Mouse (Mus musculus): ENCODE results near the gene Hhip. TPM values are rescaled to one million over a fixed set of nuclear protein-coding genes. Genes with fewer than 3 reads are reported as not detected.
"Not testable (repeated sequence)": the region's sequence is repeated elsewhere in the genome, so short reads cannot be mapped to it uniquely, and the experiment has no call there.

Hhip gene
- polyA plus RNA-seq, 1 experiment from 2014 or later, result 3.1 TPM

GRCm38 (mm10) chr8:80004421-80004820 lies 53.4 kb downstream of the Hhip start:
- 91% methylated on average over 5 of the region's 5 CpGs for WGBS
- H3K9me3 ChIP-seq (ENCODE audit: control insufficient read depth, low read length), result no peaks in the 10 kb centered on the region
- H3K27me3 ChIP-seq (replicated peaks; ENCODE audit: control insufficient read depth, insufficient read depth, low read length), result no peaks in the 10 kb centered on the region
- H3K9ac ChIP-seq (ENCODE audit: low read depth, low read length), result no peak overlapping the region
- no peak overlapping the region for H3K4me3 ChIP-seq (ENCODE audit: low read length)
- H3K4me1 ChIP-seq (ENCODE audit: control insufficient read depth, insufficient read depth, low read depth, low read length), result no peaks in the 10 kb centered on the region
- ATAC-seq, result no peak
- H3K27ac ChIP-seq (ENCODE audit: low read depth, low read length), result no peak overlapping the region
- H3K4me2 ChIP-seq (ENCODE audit: low read length), result no peak overlapping the region
- no peaks in the 10 kb centered on the region for H3K36me3 ChIP-seq (ENCODE audit: control insufficient read depth, insufficient read depth, low read length)

- H3K9me3 ChIP-seq (ENCODE audit: control insufficient read depth, low read length), result no peaks in the 10 kb centered on the region
- ATAC-seq, result no peak
- WGBS, result 89% methylated on average over 5 of the region's 5 CpGs
- no peaks in the 10 kb centered on the region for H3K4me1 ChIP-seq (ENCODE audit: control insufficient read depth, insufficient read depth, low read depth, low read length)
- H3K9ac ChIP-seq (ENCODE audit: low read depth, low read length), result no peak overlapping the region
- no peak overlapping the region for H3K4me3 ChIP-seq (ENCODE audit: low read length)
- H3K36me3 ChIP-seq (ENCODE audit: control insufficient read depth, insufficient read depth, low read length), result no peaks in the 10 kb centered on the region
- H3K27me3 ChIP-seq (replicated peaks; ENCODE audit: control insufficient read depth, insufficient read depth, low read length), result no peaks in the 10 kb centered on the region
- H3K27ac ChIP-seq (ENCODE audit: low read depth, low read length), result no peak overlapping the region
- no peak overlapping the region for H3K4me2 ChIP-seq (ENCODE audit: low read length)
Measured at GRCm38 (mm10) chr8:80002313-80002712, 55.5 kb downstream of the Hhip start.

GRCm38 (mm10) chr8:79995075-79995474 lies 62.7 kb downstream of the Hhip start:
- no peaks in the 10 kb centered on the region for H3K27me3 ChIP-seq (replicated peaks; ENCODE audit: control insufficient read depth, insufficient read depth, low read length)
- H3K4me2 ChIP-seq (ENCODE audit: low read length), result no peak overlapping the region
- H3K36me3 ChIP-seq (ENCODE audit: control insufficient read depth, insufficient read depth, low read length), result no peaks in the 10 kb centered on the region
- no peak overlapping the region for H3K27ac ChIP-seq (ENCODE audit: low read depth, low read length)
- H3K9me3 ChIP-seq (ENCODE audit: control insufficient read depth, low read length), result no peaks in the 10 kb centered on the region
- no peak for ATAC-seq
- WGBS, result 50% methylated on average over 6 of the region's 6 CpGs
- no peak overlapping the region for H3K9ac ChIP-seq (ENCODE audit: low read depth, low read length)
- H3K4me1 ChIP-seq (ENCODE audit: control insufficient read depth, insufficient read depth, low read depth, low read length), result no peaks in the 10 kb centered on the region
- no peak overlapping the region for H3K4me3 ChIP-seq (ENCODE audit: low read length)

GRCm38 (mm10) chr8:79993507-79993906 lies 64.3 kb downstream of the Hhip start:
- Histone ChIP-seq H3K36me3 (ENCODE audit: control insufficient read depth, insufficient read depth, low read length) (no peaks in the 10 kb centered on the region), H3K4me3 (ENCODE audit: low read length) (no peak overlapping the region), H3K4me2 (ENCODE audit: low read length) (no peak overlapping the region), H3K27me3 (replicated peaks; ENCODE audit: control insufficient read depth, insufficient read depth, low read length) (no peaks in the 10 kb centered on the region), H3K9ac (ENCODE audit: low read depth, low read length) (no peak overlapping the region), H3K27ac (ENCODE audit: low read depth, low read length) (no peak overlapping the region), H3K4me1 (ENCODE audit: control insufficient read depth, insufficient read depth, low read depth, low read length) (no peaks in the 10 kb centered on the region), H3K9me3 (ENCODE audit: control insufficient read depth, low read length) (no peaks in the 10 kb centered on the region)
- ATAC-seq, result no peak
- WGBS, result 65% methylated on average over 1 of the region's 1 CpGs

- Histone ChIP-seq H3K4me1 (ENCODE audit: control insufficient read depth, insufficient read depth, low read depth, low read length) (no peaks in the 10 kb centered on the region), H3K4me2 (ENCODE audit: low read length) (no peak overlapping the region), H3K36me3 (ENCODE audit: control insufficient read depth, insufficient read depth, low read length) (no peaks in the 10 kb centered on the region), H3K27me3 (replicated peaks; ENCODE audit: control insufficient read depth, insufficient read depth, low read length) (no peaks in the 10 kb centered on the region), H3K4me3 (ENCODE audit: low read length) (no peak overlapping the region), H3K9me3 (ENCODE audit: control insufficient read depth, low read length) (no peaks in the 10 kb centered on the region), H3K27ac (ENCODE audit: low read depth, low read length) (no peak overlapping the region), H3K9ac (ENCODE audit: low read depth, low read length) (no peak overlapping the region)
- 40% methylated on average over 9 of the region's 9 CpGs for WGBS
- no peak for ATAC-seq
Measured at GRCm38 (mm10) chr8:79992121-79992848, 65.5 kb downstream of the Hhip start.

GRCm38 (mm10) chr8:79991420-79991819 lies 66.4 kb downstream of the Hhip start:
- not testable (repeated sequence) for H3K4me1 ChIP-seq (ENCODE audit: control insufficient read depth, insufficient read depth, low read depth, low read length); H3K4me3 ChIP-seq (ENCODE audit: low read length); H3K9ac ChIP-seq (ENCODE audit: low read depth, low read length); H3K4me2 ChIP-seq (ENCODE audit: low read length); H3K27me3 ChIP-seq (replicated peaks; ENCODE audit: control insufficient read depth, insufficient read depth, low read length); H3K36me3 ChIP-seq (ENCODE audit: control insufficient read depth, insufficient read depth, low read length); H3K9me3 ChIP-seq (ENCODE audit: control insufficient read depth, low read length); H3K27ac ChIP-seq (ENCODE audit: low read depth, low read length); ATAC-seq
- WGBS, result 76% methylated on average over 1 of the region's 2 CpGs

GRCm38 (mm10) chr8:79984946-79985345 lies 72.9 kb downstream of the Hhip start:
- Histone ChIP-seq H3K27me3 (replicated peaks; ENCODE audit: control insufficient read depth, insufficient read depth, low read length) (no peaks in the 10 kb centered on the region), H3K27ac (ENCODE audit: low read depth, low read length) (no peak overlapping the region), H3K9me3 (ENCODE audit: control insufficient read depth, low read length) (no peaks in the 10 kb centered on the region), H3K9ac (ENCODE audit: low read depth, low read length) (no peak overlapping the region), H3K4me2 (ENCODE audit: low read length) (no peak overlapping the region), H3K4me1 (ENCODE audit: control insufficient read depth, insufficient read depth, low read depth, low read length) (no peaks in the 10 kb centered on the region), H3K4me3 (ENCODE audit: low read length) (no peak overlapping the region), H3K36me3 (ENCODE audit: control insufficient read depth, insufficient read depth, low read length) (no peaks in the 10 kb centered on the region)
- ATAC-seq, result no peak
- WGBS, result 57% methylated on average over 2 of the region's 2 CpGs

- no peak overlapping the region for H3K9ac ChIP-seq (ENCODE audit: low read depth, low read length)
- no peak overlapping the region for H3K27ac ChIP-seq (ENCODE audit: low read depth, low read length)
- ATAC-seq, result no peak
- H3K4me1 ChIP-seq (ENCODE audit: control insufficient read depth, insufficient read depth, low read depth, low read length), result no peaks in the 10 kb centered on the region
- no peaks in the 10 kb centered on the region for H3K27me3 ChIP-seq (replicated peaks; ENCODE audit: control insufficient read depth, insufficient read depth, low read length)
- no peak overlapping the region for H3K4me2 ChIP-seq (ENCODE audit: low read length)
- H3K4me3 ChIP-seq (ENCODE audit: low read length), result no peak overlapping the region
- H3K9me3 ChIP-seq (ENCODE audit: control insufficient read depth, low read length), result no peaks in the 10 kb centered on the region
- 68% methylated on average over 4 of the region's 4 CpGs for WGBS
- no peaks in the 10 kb centered on the region for H3K36me3 ChIP-seq (ENCODE audit: control insufficient read depth, insufficient read depth, low read length)
Measured at GRCm38 (mm10) chr8:79982144-79982543, 75.7 kb downstream of the Hhip start.

- no peak overlapping the region for H3K4me3 ChIP-seq (ENCODE audit: low read length)
- no peak overlapping the region for H3K9ac ChIP-seq (ENCODE audit: low read depth, low read length)
- H3K27me3 ChIP-seq (replicated peaks; ENCODE audit: control insufficient read depth, insufficient read depth, low read length), result no peaks in the 10 kb centered on the region
- ATAC-seq, result no peak
- no peaks in the 10 kb centered on the region for H3K4me1 ChIP-seq (ENCODE audit: control insufficient read depth, insufficient read depth, low read depth, low read length)
- H3K9me3 ChIP-seq (ENCODE audit: control insufficient read depth, low read length), result no peaks in the 10 kb centered on the region
- no peak overlapping the region for H3K4me2 ChIP-seq (ENCODE audit: low read length)
- H3K27ac ChIP-seq (ENCODE audit: low read depth, low read length), result no peak overlapping the region
- WGBS, result 47% methylated on average over 6 of the region's 6 CpGs
- H3K36me3 ChIP-seq (ENCODE audit: control insufficient read depth, insufficient read depth, low read length), result no peaks in the 10 kb centered on the region
Measured at GRCm38 (mm10) chr8:79966159-79966558, 91.6 kb downstream of the Hhip start.
